Mouse (Mus musculus) limb, embryonic 13.5 days (tissue): ENCODE measurements around the gene Upp2. TPM values are rescaled to one million over a fixed set of nuclear protein-coding genes. Genes with fewer than 3 reads are reported as not detected.

Source experiments
- ATAC-seq: fragments of 200-750 bp; cut with Nextera tagmentation; 2 replicates; pipeline ENCODE4 v1.8.0; 2017; ENCODE audit warnings: low read depth, moderate number of reproducible peaks, moderate TSS enrichment; ENCODE audit not compliant: low FRiP score
- H3K27ac ChIP-seq: fragments of 300-500 bp; sonication (generic); 2 replicates; pipeline ENCODE4 v1.5.1; 2015; ENCODE audit warnings: inconsistent platforms, mild to moderate bottlenecking, moderate library complexity
- H3K27me3 ChIP-seq: fragments of 300-500 bp; sonication (generic); 2 replicates; pipeline ENCODE4 v1.6.1; 2015; ENCODE audit warnings: mild to moderate bottlenecking, inconsistent platforms
- H3K36me3 ChIP-seq: fragments of 300-500 bp; sonication (generic); 2 replicates; pipeline ENCODE4 v1.6.1; 2015; ENCODE audit warnings: inconsistent platforms, mild to moderate bottlenecking, moderate library complexity
- H3K4me1 ChIP-seq: fragments of 300-500 bp; sonication (generic); 2 replicates; pipeline ENCODE4 v1.6.1; 2015; ENCODE audit warnings: inconsistent platforms
- H3K4me2 ChIP-seq: fragments of 300-500 bp; sonication (generic); replicated peaks from 2 replicates; pipeline ENCODE4 v1.6.1; 2015; ENCODE audit warnings: inconsistent platforms, mild to moderate bottlenecking, moderate library complexity
- H3K4me3 ChIP-seq: fragments of 300-500 bp; sonication (generic); 2 replicates; pipeline ENCODE4 v1.5.1; 2015; ENCODE audit warnings: moderate library complexity, mild to moderate bottlenecking, inconsistent platforms
- H3K9ac ChIP-seq: fragments of 300-500 bp; sonication (generic); 2 replicates; pipeline ENCODE4 v1.6.1; 2015; ENCODE audit warnings: mild to moderate bottlenecking, inconsistent platforms
- H3K9me3 ChIP-seq: fragments of 300-500 bp; sonication (generic); 2 replicates; pipeline ENCODE4 v1.6.1; 2016; ENCODE audit warnings: inconsistent platforms
- WGBS: fragments of 180-500 bp; shearing (Covaris S2); methylation state at CpG from one replicate; pipeline ENCODE4 v1.1.7; 2015; 5-methylcytosine and 5-hydroxymethylcytosine counted together
- polyA plus RNA-seq: library from polyadenylated mRNA; unstranded; fragments of >200 nt; fragmentation: Nextera tagmentation; extraction: Ambion mirVana; gene quantifications from 2 replicates; pipeline ENCODE4 v1.2.1, GENCODE M21; 2015

The Upp2 gene
- polyA plus RNA-seq, 1 experiment from 2014 or later: 9.5 TPM

- no peak for ATAC-seq
- WGBS: 93% methylated on average over 4 of the region's 4 CpGs
- no peak overlapping the region for H3K4me3 ChIP-seq
- H3K27me3 ChIP-seq: no peaks in the 10 kb centered on the region
- H3K27ac ChIP-seq: no peak overlapping the region
- H3K4me2 ChIP-seq: no peak overlapping the region
- no peaks in the 10 kb centered on the region for H3K9me3 ChIP-seq
- no peaks in the 10 kb centered on the region for H3K36me3 ChIP-seq
- peaks cover 14% of the 10 kb centered on the region for H3K4me1 ChIP-seq
- no peak overlapping the region for H3K9ac ChIP-seq
These were observed 134.5 kb downstream of the Upp2 start for GRCm38 (mm10) chr2:58701627-58702026.

- Histone ChIP-seq H3K9ac (no peak overlapping the region), H3K27ac (no peak overlapping the region), H3K4me1 (peaks cover 13% of the 10 kb centered on the region), H3K36me3 (no peaks in the 10 kb centered on the region), H3K4me3 (no peak overlapping the region), H3K27me3 (no peaks in the 10 kb centered on the region), H3K4me2 (no peak overlapping the region), H3K9me3 (no peaks in the 10 kb centered on the region)
- WGBS: 80% methylated on average over 6 of the region's 6 CpGs
- no peak for ATAC-seq
These were observed 136.1 kb downstream of the Upp2 start for GRCm38 (mm10) chr2:58703226-58703625.

GRCm38 (mm10) chr2:58703646-58704045, 136.5 kb downstream of the Upp2 start:
- no peak overlapping the region for H3K4me2 ChIP-seq
- H3K27ac ChIP-seq: no peak overlapping the region
- no peak for ATAC-seq
- no peaks in the 10 kb centered on the region for H3K36me3 ChIP-seq
- no peaks in the 10 kb centered on the region for H3K9me3 ChIP-seq
- no peak overlapping the region for H3K4me3 ChIP-seq
- 83% methylated on average over 6 of the region's 6 CpGs for WGBS
- H3K27me3 ChIP-seq: no peaks in the 10 kb centered on the region
- peaks cover 8% of the 10 kb centered on the region for H3K4me1 ChIP-seq
- no peak overlapping the region for H3K9ac ChIP-seq

- Histone ChIP-seq H3K36me3 (no peaks in the 10 kb centered on the region), H3K27me3 (no peaks in the 10 kb centered on the region), H3K9me3 (no peaks in the 10 kb centered on the region), H3K9ac (no peak overlapping the region), H3K4me3 (no peak overlapping the region), H3K4me1 (peaks cover 4% of the 10 kb centered on the region; the same call in 1 of the 2 replicates), H3K27ac (no peak overlapping the region), H3K4me2 (no peak overlapping the region)
- no peak for ATAC-seq
- whole genome bisulfite sequencing: 92% methylated on average over 3 of the region's 3 CpGs
These were observed 137.5 kb downstream of the Upp2 start for GRCm38 (mm10) chr2:58704576-58704975.

- no peaks in the 10 kb centered on the region for H3K9me3 ChIP-seq
- H3K4me2 ChIP-seq: no peak overlapping the region
- no peak for ATAC-seq
These were observed 140.6 kb downstream of the Upp2 start for GRCm38 (mm10) chr2:58707676-58708075.

GRCm38 (mm10) chr2:58710234-58710633, 143.1 kb downstream of the Upp2 start:
- Histone ChIP-seq H3K9me3 (no peaks in the 10 kb centered on the region), H3K4me3 (no peak overlapping the region), H3K4me1 (peaks cover 22% of the 10 kb centered on the region), H3K36me3 (no peaks in the 10 kb centered on the region), H3K27me3 (no peaks in the 10 kb centered on the region), H3K4me2 (no peak overlapping the region), H3K27ac (no peak overlapping the region), H3K9ac (no peak overlapping the region)
- 52% methylated on average over 5 of the region's 5 CpGs for WGBS
- ATAC-seq: no peak

More at GRCm38 (mm10) chr2:58707676-58708075, 140.6 kb downstream of the Upp2 start:
- no peaks in the 10 kb centered on the region for H3K27me3 ChIP-seq
- H3K9ac ChIP-seq: no peak overlapping the region
- H3K27ac ChIP-seq: no peak overlapping the region
- 89% methylated on average over 3 of the region's 3 CpGs for WGBS
- no peak overlapping the region for H3K4me3 ChIP-seq
- H3K36me3 ChIP-seq: no peaks in the 10 kb centered on the region
- H3K4me1 ChIP-seq: peaks cover 26% of the 10 kb centered on the region

- Histone ChIP-seq H3K27ac (peak overlapping the region; percentile 10; the same call in 1 of the 2 replicates), H3K27me3 (no peaks in the 10 kb centered on the region), H3K9ac (no peak overlapping the region), H3K4me3 (no peak overlapping the region), H3K36me3 (no peaks in the 10 kb centered on the region), H3K4me1 (peaks cover 22% of the 10 kb centered on the region), H3K4me2 (no peak overlapping the region), H3K9me3 (no peaks in the 10 kb centered on the region)
- WGBS: 78% methylated on average over 4 of the region's 4 CpGs
- ATAC-seq: no peak
These were observed 144.0 kb downstream of the Upp2 start for GRCm38 (mm10) chr2:58711049-58711448.

- 60% methylated on average over 2 of the region's 2 CpGs for WGBS
- no peaks in the 10 kb centered on the region for H3K9me3 ChIP-seq
- peak overlapping the region; percentile 69; the same call in 1 of the 2 replicates for H3K27ac ChIP-seq
- no peak overlapping the region for H3K9ac ChIP-seq
- peak; percentile 74 for ATAC-seq
- H3K4me3 ChIP-seq: no peak overlapping the region
- H3K4me1 ChIP-seq: peaks cover 22% of the 10 kb centered on the region
- no peaks in the 10 kb centered on the region for H3K36me3 ChIP-seq
- no peaks in the 10 kb centered on the region for H3K27me3 ChIP-seq
- no peak overlapping the region for H3K4me2 ChIP-seq
These were observed 144.4 kb downstream of the Upp2 start for GRCm38 (mm10) chr2:58711491-58711890.

- H3K27me3 ChIP-seq: no peaks in the 10 kb centered on the region
- peaks cover 22% of the 10 kb centered on the region for H3K4me1 ChIP-seq
- H3K9me3 ChIP-seq: no peaks in the 10 kb centered on the region
- no peak overlapping the region for H3K4me3 ChIP-seq
- peak overlapping the region; percentile 69 for H3K27ac ChIP-seq
- WGBS: 18% methylated on average over 5 of the region's 5 CpGs
- no peak overlapping the region for H3K4me2 ChIP-seq
- H3K36me3 ChIP-seq: no peaks in the 10 kb centered on the region
- no peak overlapping the region for H3K9ac ChIP-seq
- ATAC-seq: peak; percentile 90
These were observed 144.8 kb downstream of the Upp2 start for GRCm38 (mm10) chr2:58711935-58712334.

GRCm38 (mm10) chr2:58717898-58718297, 150.8 kb downstream of the Upp2 start:
- H3K4me1 ChIP-seq: no peaks in the 10 kb centered on the region
- no peak overlapping the region for H3K4me3 ChIP-seq
- no peak overlapping the region for H3K27ac ChIP-seq
- no peak overlapping the region for H3K4me2 ChIP-seq
- H3K27me3 ChIP-seq: no peaks in the 10 kb centered on the region
- no peaks in the 10 kb centered on the region for H3K36me3 ChIP-seq
- ATAC-seq: no peak
- H3K9ac ChIP-seq: no peak overlapping the region
- peaks cover 6% of the 10 kb centered on the region for H3K9me3 ChIP-seq
- WGBS: 26% methylated on average over 3 of the region's 3 CpGs

GRCm38 (mm10) chr2:58737192-58737820, 170.2 kb downstream of the Upp2 start:
- no peak overlapping the region for H3K4me2 ChIP-seq
- H3K4me3 ChIP-seq: no peak overlapping the region
- ATAC-seq: peak; percentile 61; the same call in 1 of the 2 replicates
- no peak overlapping the region for H3K9ac ChIP-seq
- H3K4me1 ChIP-seq: peaks cover 6% of the 10 kb centered on the region
- H3K9me3 ChIP-seq: no peaks in the 10 kb centered on the region
- no peak overlapping the region for H3K27ac ChIP-seq
- 29% methylated on average over 4 of the region's 4 CpGs for WGBS
- no peaks in the 10 kb centered on the region for H3K36me3 ChIP-seq
- no peaks in the 10 kb centered on the region for H3K27me3 ChIP-seq

- no peak overlapping the region for H3K4me2 ChIP-seq
- ATAC-seq: no peak
- WGBS: 88% methylated on average over 1 of the region's 1 CpGs
- peaks cover 8% of the 10 kb centered on the region for H3K4me1 ChIP-seq
- H3K27ac ChIP-seq: no peak overlapping the region
- H3K4me3 ChIP-seq: no peak overlapping the region
- no peak overlapping the region for H3K9ac ChIP-seq
- H3K27me3 ChIP-seq: peaks cover 4% of the 10 kb centered on the region; the same call in 1 of the 2 replicates
- no peaks in the 10 kb centered on the region for H3K36me3 ChIP-seq
- no peaks in the 10 kb centered on the region for H3K9me3 ChIP-seq
These were observed 174.1 kb downstream of the Upp2 start for GRCm38 (mm10) chr2:58741213-58741612.

GRCm38 (mm10) chr2:58742026-58742425, 174.9 kb downstream of the Upp2 start:
- WGBS: 95% methylated on average over 4 of the region's 4 CpGs
- H3K9ac ChIP-seq: no peak overlapping the region
- peaks cover 4% of the 10 kb centered on the region; the same call in 1 of the 2 replicates for H3K27me3 ChIP-seq
- H3K4me3 ChIP-seq: no peak overlapping the region
- no peak overlapping the region for H3K27ac ChIP-seq
- ATAC-seq: no peak
- no peaks in the 10 kb centered on the region for H3K36me3 ChIP-seq
- H3K4me1 ChIP-seq: peaks cover 8% of the 10 kb centered on the region
- H3K4me2 ChIP-seq: no peak overlapping the region
- H3K9me3 ChIP-seq: no peaks in the 10 kb centered on the region
